Mouse (Mus musculus): ENCODE results near the gene Tmed9.

Tmed9 gene

DNA sequence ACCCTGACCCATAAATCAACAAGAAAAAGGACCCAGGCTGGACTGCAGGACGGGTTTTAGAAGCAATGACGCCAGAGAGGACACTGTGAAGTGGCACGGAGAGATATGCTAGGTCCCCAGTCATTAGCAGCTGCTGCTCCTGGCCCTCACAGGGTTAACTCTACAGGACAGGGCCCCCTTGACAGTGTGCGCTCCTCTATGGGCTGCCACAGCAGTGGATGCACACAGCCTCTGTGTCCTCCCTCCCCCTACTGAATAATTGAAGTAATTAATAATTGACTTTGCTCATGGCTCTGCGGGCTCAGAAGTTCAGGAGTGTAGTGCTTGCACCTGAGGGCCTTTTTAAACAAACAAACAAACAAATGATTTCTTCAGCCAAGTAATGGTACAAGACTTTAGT lies 39.9 kb downstream of the Tmed9 start:
- no peak for DNase-seq

DNA sequence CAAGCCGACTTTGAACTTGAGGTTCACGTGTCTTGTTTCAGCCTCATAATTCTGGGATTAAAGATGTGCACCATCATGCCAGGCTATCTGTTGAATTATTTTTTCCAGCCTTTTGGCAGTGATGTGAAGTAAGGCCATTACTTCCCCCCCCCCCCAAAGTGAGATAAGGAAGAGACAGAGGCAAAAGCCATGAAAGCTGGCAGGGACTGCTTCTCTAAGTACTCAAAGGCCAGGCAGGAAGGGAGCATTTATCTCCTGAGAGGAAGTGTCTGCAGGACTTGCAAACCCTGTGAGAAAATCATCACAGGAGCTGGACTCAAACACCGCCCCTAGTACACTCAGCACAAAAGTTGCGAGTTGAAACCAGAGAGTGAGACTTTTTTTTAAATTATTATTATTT lies 45.8 kb downstream of the Tmed9 start:
- no peak for DNase-seq

GRCm38 (mm10) chr13:55620275-55620674 lies 46.7 kb downstream of the Tmed9 start:
- no peak for DNase-seq

- DNase-seq, result peak; percentile 44
Measured at GRCm38 (mm10) chr13:55622156-55622648, 48.7 kb downstream of the Tmed9 start.

- peak; percentile 89 for DNase-seq
Measured at GRCm38 (mm10) chr13:55622649-55623541, 49.4 kb downstream of the Tmed9 start, which contains the start of gene Caml. Gene Caml, plus strand, starts transcription at chr13:55623005.

DNA sequence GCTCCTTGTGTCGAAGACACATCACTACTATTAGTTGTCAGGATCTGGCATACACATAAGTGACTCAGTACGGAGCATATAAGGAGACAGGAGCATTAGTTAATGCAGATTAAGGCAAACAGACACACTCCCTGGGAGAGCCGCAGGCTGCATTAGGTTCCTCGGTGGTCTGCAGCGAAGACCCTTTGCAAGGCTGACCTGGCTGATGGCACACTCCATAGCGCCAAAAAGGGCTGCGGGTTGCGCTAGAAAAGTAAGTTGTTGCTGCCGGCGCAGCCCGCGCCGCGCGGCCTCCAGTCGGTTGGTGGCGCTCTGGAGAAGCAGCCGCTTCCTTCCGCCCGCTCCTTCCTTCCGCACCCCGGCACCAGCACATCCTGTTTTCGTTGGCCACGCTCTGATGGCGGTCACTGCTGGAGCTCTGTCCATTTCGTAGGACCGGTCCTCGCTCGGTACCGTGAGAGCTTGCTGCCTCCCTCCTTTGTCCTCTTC lies 61.2 kb downstream of the Tmed9 start, which contains the start of gene Ddx46:
Ddx46 (plus strand) TSS at position 389 of the 489 bp plus-strand sequence.
- DNase-seq, result peak; percentile 83

GRCm38 (mm10) chr13:55635146-55635571 lies 61.6 kb downstream of the Tmed9 start:
- no peak for DNase-seq

GRCm38 (mm10) chr13:55636185-55636983 lies 62.9 kb downstream of the Tmed9 start:
- no peak for DNase-seq

- peak; percentile 76 for DNase-seq
Measured at GRCm38 (mm10) chr13:55640480-55640879, 66.9 kb downstream of the Tmed9 start.

DNA sequence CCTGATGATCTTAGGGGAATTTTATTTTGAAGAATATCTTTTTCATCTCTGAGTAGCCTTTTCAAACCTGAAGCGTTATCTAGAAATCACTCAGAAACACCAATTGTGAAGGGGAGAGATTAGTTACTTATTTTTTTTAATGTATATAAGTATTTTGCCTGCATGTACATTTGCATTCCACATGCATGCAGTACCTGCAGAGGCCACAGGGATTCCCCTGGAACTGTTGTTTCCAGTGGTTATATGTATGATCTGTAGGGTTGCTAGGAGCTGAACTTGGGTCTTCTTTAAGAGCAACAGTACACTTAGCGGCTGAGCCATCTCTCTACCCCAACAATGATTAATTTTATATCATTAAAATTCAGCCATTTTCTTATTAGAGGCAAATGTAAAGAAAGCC lies 71.0 kb downstream of the Tmed9 start:
- no peak for DNase-seq
